Mouse (Mus musculus) CH12.LX (cell line): ENCODE results near the gene Myo10. TPM values are rescaled to one million over a fixed set of nuclear protein-coding genes. Genes with fewer than 3 reads are reported as not detected.

ENCODE experiments used
- DNase-seq: peaks from one replicate; pipeline ENCODE4 v3.0.0-alpha.2; 2013; ENCODE audit errors: extremely low read depth
- H3K27ac ChIP-seq: 2 replicates; pipeline ENCODE4 v1.5.1; 2012; ENCODE audit warnings: low read depth, mild to moderate bottlenecking, control low read depth, moderate library complexity; ENCODE audit not compliant: insufficient read depth
- H3K27me3 ChIP-seq: replicated peaks from 2 replicates; pipeline ENCODE3; 2012; ENCODE audit warnings: inconsistent platforms
- H3K36me3 ChIP-seq, 2 experiments: replicated peaks in 1 of 2; 2 replicates each; pipeline versions ENCODE3 to v1.6.1; 2012; ENCODE audit warnings: inconsistent platforms in 1 of 2, low read length in 1 of 2, mild to moderate bottlenecking in 1 of 2, mixed read lengths in 1 of 2, moderate library complexity in 1 of 2; ENCODE audit not compliant: control insufficient read depth in 1 of 2, insufficient read depth in 1 of 2
- H3K4me1 ChIP-seq, 2 experiments: 2 replicates each; pipeline ENCODE4 v1.6.1; 2012; ENCODE audit warnings: inconsistent platforms in 1 of 2, moderate library complexity in 1 of 2; ENCODE audit not compliant: insufficient read depth in 2 of 2, control insufficient read depth in 1 of 2
- H3K4me2 ChIP-seq: 2 replicates; pipeline ENCODE4 v1.6.1; 2012; ENCODE audit warnings: low read depth, mild to moderate bottlenecking, control low read depth; ENCODE audit not compliant: poor library complexity, insufficient read depth, severe bottlenecking
- H3K4me3 ChIP-seq, 3 experiments: fragments of 150-350 bp in 1 of 3; sonication (generic) in 1 of 3; replicated peaks in 1 of 3; 2 replicates each; pipeline versions ENCODE3 to v1.5.1; 2011 to 2012; ENCODE audit warnings: low read depth in 2 of 3, low read length in 2 of 3, mild to moderate bottlenecking in 2 of 3, moderate library complexity in 2 of 3, control low read depth in 1 of 3, improper control_type of control experiment in 1 of 3, inconsistent platforms in 1 of 3, mixed read lengths in 1 of 3; ENCODE audit not compliant: poor library complexity in 1 of 3
- H3K79me2 ChIP-seq: replicated peaks from 2 replicates; pipeline ENCODE4 v1.6.1; 2012; ENCODE audit warnings: mild to moderate bottlenecking, moderate library complexity; ENCODE audit not compliant: control insufficient read depth, poor library complexity, insufficient read depth, severe bottlenecking; ENCODE audit errors: extremely low read depth
- H3K9ac ChIP-seq: 2 replicates; pipeline ENCODE4 v1.6.1; 2012; ENCODE audit warnings: low read depth, mild to moderate bottlenecking, control low read depth, moderate library complexity; ENCODE audit not compliant: insufficient read depth
- H3K9me3 ChIP-seq: replicated peaks from 2 replicates; pipeline ENCODE3; 2012; ENCODE audit warnings: low read length, inconsistent platforms, mixed read lengths
- CHD1 ChIP-seq: IDR thresholded peaks from 2 replicates; pipeline ENCODE4 v1.6.1; 2012; ENCODE audit warnings: low read depth, low read length, improper control_type of control experiment, inconsistent platforms
- E2F4 ChIP-seq: IDR thresholded peaks from 2 replicates; pipeline ENCODE4 v1.6.1; 2011; ENCODE audit warnings: low read depth, low read length, improper control_type of control experiment; ENCODE audit not compliant: insufficient replicate concordance
- ELF1 ChIP-seq: IDR thresholded peaks from 2 replicates; pipeline ENCODE4 v1.6.1; 2014; ENCODE audit warnings: low read depth, mild to moderate bottlenecking, inconsistent platforms, low read length, improper control_type of control experiment
- EP300 ChIP-seq: IDR thresholded peaks from 2 replicates; pipeline ENCODE4 v1.6.1; 2011; ENCODE audit warnings: low read length, improper control_type of control experiment
- GABPA ChIP-seq: IDR thresholded peaks from 2 replicates; pipeline ENCODE4 v1.6.1; 2012; ENCODE audit warnings: low read depth, low read length, improper control_type of control experiment, inconsistent platforms; ENCODE audit not compliant: insufficient replicate concordance
- HCFC1 ChIP-seq: IDR thresholded peaks from 2 replicates; pipeline ENCODE4 v1.6.1; 2012; ENCODE audit warnings: low read depth, mild to moderate bottlenecking, inconsistent platforms, low read length, improper control_type of control experiment
- JUND ChIP-seq: conservative IDR thresholded peaks from 2 replicates; pipeline ENCODE4 v1.6.1; 2011; ENCODE audit warnings: low read depth, low read length, improper control_type of control experiment
- MAFK ChIP-seq: IDR thresholded peaks from 2 replicates; pipeline ENCODE4 v1.6.1; 2011; ENCODE audit warnings: low read length, improper control_type of control experiment; ENCODE audit not compliant: insufficient replicate concordance
- MAZ ChIP-seq: IDR thresholded peaks from 2 replicates; pipeline ENCODE4 v1.6.1; 2012; ENCODE audit warnings: low read depth, mild to moderate bottlenecking, inconsistent platforms, low read length, improper control_type of control experiment, moderate library complexity
- MXI1 ChIP-seq: IDR thresholded peaks from 2 replicates; pipeline ENCODE4 v1.6.1; 2011; ENCODE audit warnings: mild to moderate bottlenecking, low read depth, low read length, improper control_type of control experiment
- NELFE ChIP-seq: IDR thresholded peaks from 2 replicates; pipeline ENCODE4 v1.6.1; 2011; ENCODE audit warnings: low read depth, low read length, improper control_type of control experiment
- PAX5 ChIP-seq: IDR thresholded peaks from 2 replicates; pipeline ENCODE4 v1.6.1; 2012; ENCODE audit warnings: low read length, inconsistent platforms, mixed read lengths
- RAD21 ChIP-seq: IDR thresholded peaks from 2 replicates; pipeline ENCODE4 v1.6.1; 2011; ENCODE audit warnings: low read depth, mild to moderate bottlenecking, low read length, improper control_type of control experiment, moderate library complexity
- TBP ChIP-seq: conservative IDR thresholded peaks from 2 replicates; pipeline ENCODE4 v1.6.1; 2011; ENCODE audit warnings: low read depth, low read length, improper control_type of control experiment
- USF1 ChIP-seq: IDR thresholded peaks from 2 replicates; pipeline ENCODE4 v1.6.1; 2014; ENCODE audit warnings: low read depth, mild to moderate bottlenecking, inconsistent platforms, low read length, improper control_type of control experiment
- ZC3H11A ChIP-seq: IDR thresholded peaks from 2 replicates; pipeline ENCODE4 v1.6.1; 2012; ENCODE audit warnings: low read depth, mild to moderate bottlenecking, inconsistent platforms, low read length, improper control_type of control experiment
- ZMIZ1 ChIP-seq: IDR thresholded peaks from 2 replicates; pipeline ENCODE4 v1.6.1; 2012; ENCODE audit warnings: low read depth, mild to moderate bottlenecking, inconsistent platforms, low read length, improper control_type of control experiment
- dilution Hi-C: fragments of 300-500 bp; cut with MboI; formaldehyde crosslinking; loops from 2 replicates; pipeline ENCODE4 v1.14.3; 2020; ENCODE audit warnings: low sequenced_read_pairs; ENCODE audit not compliant: extremely low pct_unique_long_range_greater_than_20kb, extremely low pct_ligation_motif_present
- in situ Hi-C: fragments of 300-500 bp; cut with MboI; formaldehyde crosslinking; loops from 3 replicates; pipeline ENCODE4 v1.14.3; 2019; ENCODE audit warnings: low sequenced_read_pairs, low pct_ligation_motif_present, low pct_unique_long_range_greater_than_20kb, mixed read lengths
- polyA plus RNA-seq: library from polyadenylated mRNA; unstranded; fragments of >175 nt; gene quantifications from 2 replicates; pipeline ENCODE4 v1.2.1, GENCODE M21; 2012; ENCODE audit warnings: low read depth; ENCODE audit not compliant: insufficient read length
- total RNA-seq, 2 experiments: library from RNA; depleted of rRNA; stranded (reverse); fragments of 300-350 nt in 1 of 2; fragments of >200 nt in 1 of 2; gene quantifications; 2 replicates each; pipeline ENCODE4 v1.2.3; 2012 to 2014

Myo10 gene
- total and polyA plus RNA-seq, 3 experiments: 6.4 to 13.6 (median 8.6) TPM

DNA sequence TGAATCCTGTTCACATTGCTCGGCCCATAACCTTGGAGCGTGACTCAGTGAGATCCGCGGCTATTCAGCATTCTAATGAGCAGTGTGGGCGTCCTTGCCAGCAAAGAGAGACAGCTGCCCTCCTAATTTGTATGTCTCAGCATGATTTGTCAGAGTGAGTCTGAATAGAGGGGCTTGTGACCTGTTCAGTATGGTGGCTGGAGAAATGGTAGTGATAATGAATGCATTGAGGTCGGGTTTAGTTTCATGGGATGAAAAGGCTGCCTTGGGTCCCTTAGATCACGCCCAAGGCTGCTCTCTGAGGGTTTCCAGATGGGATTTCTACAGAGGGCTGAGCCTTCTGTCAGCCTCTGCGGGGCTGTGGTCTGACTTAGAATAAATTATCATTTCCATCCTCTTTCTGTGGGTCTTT, 139.5 kb downstream of the Myo10 start:
- Histone ChIP-seq H3K9ac (no peak overlapping the region), H3K9me3 (no peaks in the 10 kb centered on the region), H3K4me2 (no peak overlapping the region), H3K27ac (no peak overlapping the region), H3K4me3 (no peak overlapping the region), H3K27me3 (no peaks in the 10 kb centered on the region), H3K79me2 (no peaks in the 10 kb centered on the region), H3K4me1 (peaks cover 0 to 13% of the 10 kb centered on the region in 2 experiments; a peak in 2 of 4 replicates), H3K36me3 (peaks cover 0 to 25% of the 10 kb centered on the region in 2 experiments)
- dilution Hi-C loops: no loop called here
- DNase-seq: no peak
- in situ Hi-C loops: no loop called here
- no peak for TF ChIP-seq JUND
- no peak for TF ChIP-seq TBP
- no peak for TF ChIP-seq ZC3H11A
- TF ChIP-seq RAD21: no peak
- TF ChIP-seq MXI1: no peak
- TF ChIP-seq GABPA: no peak
- TF ChIP-seq EP300: no peak
- no peak for TF ChIP-seq NELFE

DNA sequence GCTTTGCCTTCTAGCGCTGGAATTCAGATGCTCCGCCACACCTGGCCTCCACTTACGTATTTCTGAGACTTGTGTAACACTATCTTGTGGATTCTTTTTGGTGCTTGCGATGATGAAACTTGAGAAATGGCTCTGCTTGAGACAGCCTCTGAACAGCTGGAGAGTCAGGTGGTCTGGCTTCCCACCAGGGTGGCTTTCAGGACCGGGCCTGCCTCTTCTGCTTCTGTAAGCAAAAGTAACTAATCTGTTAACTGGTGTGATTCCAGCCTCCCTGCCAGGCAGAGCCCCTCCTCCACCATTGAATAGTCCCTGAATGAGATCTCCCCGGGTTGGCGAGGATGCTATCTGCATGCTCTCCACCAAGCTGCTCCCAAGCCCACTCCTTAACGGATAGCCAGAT, 140.0 kb downstream of the Myo10 start:
- TF ChIP-seq CHD1 (no peak), USF1 (no peak), ZMIZ1 (no peak), E2F4 (no peak), MXI1 (no peak), MAZ (no peak), HCFC1 (no peak), PAX5 (no peak), MAFK (no peak), JUND (no peak), ELF1 (no peak), ZC3H11A (no peak)
- TF ChIP-seq, all 38 proteins: peak for 0
- Histone ChIP-seq H3K9ac (no peak overlapping the region), H3K36me3 (peaks cover 0 to 25% of the 10 kb centered on the region in 2 experiments), H3K27ac (no peak overlapping the region), H3K9me3 (no peaks in the 10 kb centered on the region), H3K4me3 (no peak overlapping the region), H3K27me3 (no peaks in the 10 kb centered on the region), H3K4me1 (peaks cover 0 to 13% of the 10 kb centered on the region in 2 experiments; a peak in 2 of 4 replicates), H3K79me2 (no peaks in the 10 kb centered on the region), H3K4me2 (no peak overlapping the region)
- in situ Hi-C loops (no loop called here), dilution Hi-C loops (no loop called here)
- no peak for DNase-seq
